Mouse (Mus musculus): ENCODE measurements around the gene Rer1. TPM values are rescaled to one million over a fixed set of nuclear protein-coding genes. Genes with fewer than 3 reads are reported as not detected.

Rer1 gene
- total and polyA plus RNA-seq, 2 experiments from 2014 or later, result 116 to 126 TPM

DNA sequence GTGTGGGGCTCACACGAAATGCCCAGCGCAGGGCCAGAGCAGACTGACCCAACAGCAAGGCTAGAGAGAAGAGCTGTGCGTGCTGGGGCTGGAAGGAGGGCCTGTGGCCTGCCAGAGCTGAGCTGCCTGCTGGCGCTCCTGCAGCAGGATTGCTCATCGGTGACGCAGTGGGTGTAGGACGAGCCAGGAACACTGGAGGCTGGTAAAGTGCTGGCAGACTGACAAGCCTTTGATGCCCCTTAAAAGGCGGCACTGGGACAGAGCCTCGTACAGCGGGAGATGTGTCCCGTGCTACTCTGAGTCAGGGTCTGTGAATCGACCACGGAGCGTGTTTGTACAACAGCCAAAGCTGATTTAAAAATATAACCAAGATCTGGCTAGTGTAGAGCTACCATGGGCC lies 43.8 kb upstream of the Rer1 start:
- H3K4me1 ChIP-seq (ENCODE audit: control insufficient read depth, insufficient read depth), result peaks cover 42% of the 10 kb centered on the region
- H3K4me2 ChIP-seq (ENCODE audit: low read depth, low read length), result no peak overlapping the region
- no peaks in the 10 kb centered on the region for H3K9me3 ChIP-seq (replicated peaks; ENCODE audit: control insufficient read depth, low read length)
- TF ChIP-seq CTCF (IDR thresholded peaks at IDR 0.05; ENCODE audit: low read depth), result no peak
- TF ChIP-seq EP300 (IDR thresholded peaks at IDR 0.05; ENCODE audit: low read depth), result peak; percentile 89
- WGBS, result 34% methylated on average over 14 of the region's 14 CpGs
- peak overlapping the region; percentile 20; the same call in 1 of the 2 replicates for H3K9ac ChIP-seq (replicated peaks; ENCODE audit: low read depth, low read length)
- peak overlapping the region; percentile 88 for H3K27ac ChIP-seq (ENCODE audit: low read depth)
- H3K27me3 ChIP-seq (ENCODE audit: control insufficient read depth, insufficient read depth, low read length), result no peaks in the 10 kb centered on the region
- no peaks in the 10 kb centered on the region for H3K36me3 ChIP-seq (replicated peaks; ENCODE audit: control insufficient read depth, insufficient read depth, low read length)
- no peak overlapping the region for H3K4me3 ChIP-seq (ENCODE audit: low read depth, low read length)
- peak; percentile 91 for ATAC-seq (ENCODE audit: insufficient read depth, low read depth)
- DNase-seq (ENCODE audit: low spot score), result peak; percentile 95

GRCm38 (mm10) chr4:155129132-155129917 lies 43.1 kb upstream of the Rer1 start:
- Histone ChIP-seq H3K4me3 (ENCODE audit: low read depth, low read length) (no peak overlapping the region), H3K27ac (ENCODE audit: low read depth) (peak overlapping the region; percentile 88), H3K4me2 (ENCODE audit: low read depth, low read length) (no peak overlapping the region), H3K9me3 (replicated peaks; ENCODE audit: control insufficient read depth, low read length) (no peaks in the 10 kb centered on the region), H3K4me1 (ENCODE audit: control insufficient read depth, insufficient read depth) (peaks cover 36% of the 10 kb centered on the region), H3K36me3 (replicated peaks; ENCODE audit: control insufficient read depth, insufficient read depth, low read length) (no peaks in the 10 kb centered on the region), H3K27me3 (ENCODE audit: control insufficient read depth, insufficient read depth, low read length) (no peaks in the 10 kb centered on the region), H3K9ac (replicated peaks; ENCODE audit: low read depth, low read length) (peak overlapping the region; percentile 20; the same call in 1 of the 2 replicates)
- ATAC-seq (ENCODE audit: insufficient read depth, low read depth) (no peak), DNase-seq (ENCODE audit: low spot score) (no peak)
- 75% methylated on average over 10 of the region's 10 CpGs for WGBS
- TF ChIP-seq CTCF (IDR thresholded peaks at IDR 0.05; ENCODE audit: low read depth) (peak; percentile 44), EP300 (IDR thresholded peaks at IDR 0.05; ENCODE audit: low read depth) (no peak)

DNA sequence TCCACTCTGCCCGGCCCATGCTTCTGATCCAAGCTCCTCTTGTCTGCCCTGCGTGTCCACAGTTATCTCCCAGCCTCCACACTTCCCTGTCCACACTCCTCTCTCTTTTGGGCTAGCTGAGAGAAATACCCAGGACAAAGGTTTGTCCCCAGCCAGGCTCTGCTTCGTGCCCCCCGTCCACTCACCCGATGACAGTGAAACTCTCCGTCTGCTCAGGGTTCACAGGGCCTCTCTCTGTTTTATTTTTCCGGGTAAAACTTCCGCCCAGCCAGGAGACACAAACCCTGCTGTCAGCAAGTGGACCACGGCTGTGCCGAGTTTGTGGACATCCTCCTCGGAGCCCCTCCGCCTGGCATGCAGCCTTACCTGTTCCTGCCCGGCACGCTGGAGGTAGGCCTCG lies 42.2 kb upstream of the Rer1 start:
- DNase-seq (ENCODE audit: low spot score) (no peak), ATAC-seq (ENCODE audit: insufficient read depth, low read depth) (no peak)
- Histone ChIP-seq H3K4me3 (ENCODE audit: low read depth, low read length) (no peak overlapping the region), H3K27ac (ENCODE audit: low read depth) (no peak overlapping the region), H3K9me3 (replicated peaks; ENCODE audit: control insufficient read depth, low read length) (no peaks in the 10 kb centered on the region), H3K4me1 (ENCODE audit: control insufficient read depth, insufficient read depth) (peaks cover 31% of the 10 kb centered on the region), H3K27me3 (ENCODE audit: control insufficient read depth, insufficient read depth, low read length) (no peaks in the 10 kb centered on the region), H3K36me3 (replicated peaks; ENCODE audit: control insufficient read depth, insufficient read depth, low read length) (no peaks in the 10 kb centered on the region), H3K4me2 (ENCODE audit: low read depth, low read length) (no peak overlapping the region), H3K9ac (replicated peaks; ENCODE audit: low read depth, low read length) (peak overlapping the region; percentile 39; the same call in 1 of the 2 replicates)
- 87% methylated on average over 15 of the region's 15 CpGs for WGBS
- TF ChIP-seq EP300 (IDR thresholded peaks at IDR 0.05; ENCODE audit: low read depth), result no peak
- no peak for TF ChIP-seq CTCF (IDR thresholded peaks at IDR 0.05; ENCODE audit: low read depth)

DNA sequence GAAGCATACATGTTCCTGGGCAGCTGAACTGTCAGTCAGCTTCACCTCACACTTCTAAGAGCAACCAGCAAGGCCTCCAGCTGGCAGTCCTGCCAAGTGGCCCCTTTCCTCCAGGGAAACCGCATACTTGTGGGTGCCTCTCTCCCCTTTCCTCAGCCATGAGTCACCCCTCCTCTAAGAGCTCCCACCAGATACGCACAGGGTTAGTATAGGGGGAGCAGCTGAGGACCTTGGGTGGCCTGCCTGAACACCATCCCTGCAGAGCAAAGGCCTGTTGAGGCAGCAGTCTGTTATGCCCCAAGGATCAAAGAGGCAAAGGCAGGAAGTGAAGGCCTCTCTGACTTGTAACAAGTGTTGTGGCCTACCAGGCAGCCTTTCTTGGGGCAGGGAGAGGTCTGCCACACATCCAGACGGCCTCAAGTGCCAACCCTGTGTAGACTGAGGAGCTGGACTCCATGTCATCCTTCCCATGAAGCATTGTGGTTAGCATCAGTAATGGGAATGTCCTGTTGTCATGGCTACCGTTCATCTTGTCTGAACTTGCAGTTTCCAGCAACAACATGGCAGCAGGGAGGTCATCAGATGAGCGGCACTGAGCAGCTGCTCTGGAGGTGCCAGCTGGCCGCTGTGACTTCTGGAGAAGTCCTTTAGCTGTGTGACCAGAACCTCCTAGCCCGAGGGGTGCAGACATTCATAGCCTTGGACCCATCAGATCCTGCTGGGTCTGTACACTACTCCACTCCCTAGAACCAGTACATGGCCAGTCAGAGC lies 40.6 kb upstream of the Rer1 start:
- H3K9me3 ChIP-seq (replicated peaks; ENCODE audit: control insufficient read depth, low read length), result no peaks in the 10 kb centered on the region
- ATAC-seq (ENCODE audit: insufficient read depth, low read depth) (no peak), DNase-seq (ENCODE audit: low spot score) (no peak)
- H3K36me3 ChIP-seq (replicated peaks; ENCODE audit: control insufficient read depth, insufficient read depth, low read length), result no peaks in the 10 kb centered on the region
- H3K27ac ChIP-seq (ENCODE audit: low read depth), result no peak overlapping the region
- peaks cover 36% of the 10 kb centered on the region for H3K4me1 ChIP-seq (ENCODE audit: control insufficient read depth, insufficient read depth)
- H3K27me3 ChIP-seq (ENCODE audit: control insufficient read depth, insufficient read depth, low read length), result no peaks in the 10 kb centered on the region
- WGBS, result 57% methylated on average over 7 of the region's 7 CpGs
- TF ChIP-seq EP300 (IDR thresholded peaks at IDR 0.05; ENCODE audit: low read depth), result no peak
- TF ChIP-seq CTCF (IDR thresholded peaks at IDR 0.05; ENCODE audit: low read depth), result no peak
- no peak overlapping the region for H3K9ac ChIP-seq (replicated peaks; ENCODE audit: low read depth, low read length)
- no peak overlapping the region for H3K4me3 ChIP-seq (ENCODE audit: low read depth, low read length)
- no peak overlapping the region for H3K4me2 ChIP-seq (ENCODE audit: low read depth, low read length)

DNA sequence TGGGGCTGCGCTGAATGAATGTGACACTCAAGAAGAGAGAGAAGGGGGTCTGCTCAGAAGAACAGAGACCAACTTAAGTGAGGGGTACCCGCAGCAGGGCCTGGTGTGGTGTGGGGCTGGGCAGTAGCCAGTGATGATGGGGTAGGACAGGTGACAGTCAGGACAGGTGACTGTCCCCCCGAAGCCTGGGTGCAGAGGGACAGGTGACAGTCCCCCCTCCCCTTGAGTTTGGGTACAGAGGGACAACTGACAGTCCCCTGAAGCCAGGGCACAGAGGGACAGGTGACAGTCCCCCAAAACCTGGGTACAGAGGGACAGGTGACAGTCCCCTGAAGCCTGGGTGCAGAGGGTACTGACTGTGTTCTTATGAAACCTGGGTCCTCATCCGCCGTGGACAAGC lies 40.0 kb upstream of the Rer1 start:
- H3K4me3 ChIP-seq (ENCODE audit: low read depth, low read length), result no peak overlapping the region
- no peak overlapping the region for H3K9ac ChIP-seq (replicated peaks; ENCODE audit: low read depth, low read length)
- TF ChIP-seq CTCF (IDR thresholded peaks at IDR 0.05; ENCODE audit: low read depth) (no peak), EP300 (IDR thresholded peaks at IDR 0.05; ENCODE audit: low read depth) (no peak)
- no peak overlapping the region for H3K27ac ChIP-seq (ENCODE audit: low read depth)
- no peaks in the 10 kb centered on the region for H3K9me3 ChIP-seq (replicated peaks; ENCODE audit: control insufficient read depth, low read length)
- ATAC-seq (ENCODE audit: insufficient read depth, low read depth) (no peak), DNase-seq (ENCODE audit: low spot score) (no peak)
- H3K27me3 ChIP-seq (ENCODE audit: control insufficient read depth, insufficient read depth, low read length), result no peaks in the 10 kb centered on the region
- H3K36me3 ChIP-seq (replicated peaks; ENCODE audit: control insufficient read depth, insufficient read depth, low read length), result no peaks in the 10 kb centered on the region
- H3K4me1 ChIP-seq (ENCODE audit: control insufficient read depth, insufficient read depth), result peaks cover 36% of the 10 kb centered on the region
- H3K4me2 ChIP-seq (ENCODE audit: low read depth, low read length), result no peak overlapping the region
- 60% methylated on average over 5 of the region's 5 CpGs for WGBS

All from heart, postnatal 0 days (tissue).